Mouse (Mus musculus): ENCODE measurements at regions not wholly inside any gene's neighbourhood (a gene's known extent, or its start where the extent isn't known, plus 50 kb on each side); places are given as distances from the start of the nearest gene placed in this dataset.

- H3K4me1 ChIP-seq (ENCODE audit: control insufficient read depth, insufficient read depth, low read length) = peaks cover 23% of the 10 kb centered on the region
- whole genome bisulfite sequencing = 8% methylated on average over 17 of the region's 17 CpGs
- H3K9me3 ChIP-seq (ENCODE audit: control insufficient read depth, low read length) = no peaks in the 10 kb centered on the region
- H3K27me3 ChIP-seq (ENCODE audit: control insufficient read depth, insufficient read depth, low read length) = no peaks in the 10 kb centered on the region
- H3K4me2 ChIP-seq (replicated peaks; ENCODE audit: low read depth, low read length) = peak overlapping the region; percentile 33
- no peaks in the 10 kb centered on the region for H3K36me3 ChIP-seq (ENCODE audit: control insufficient read depth, insufficient read depth, low read length)
- peak; percentile 88 for ATAC-seq (ENCODE audit: low FRiP score, low TSS enrichment)
- peak overlapping the region; percentile 28; the same call in 1 of the 2 replicates for H3K9ac ChIP-seq (ENCODE audit: low read depth, low read length)
- H3K4me3 ChIP-seq (ENCODE audit: low read length) = peak overlapping the region; percentile 2; the same call in 1 of the 2 replicates
- peak overlapping the region; percentile 64 for H3K27ac ChIP-seq (ENCODE audit: low read depth, low read length)
These were observed 52.3 kb upstream of the Cux1 start for GRCm38 (mm10) chr5:136619315-136620231.

GRCm38 (mm10) chr5:136620234-136620633 is 52.9 kb upstream of the Cux1 start:
- peaks cover 23% of the 10 kb centered on the region for H3K4me1 ChIP-seq (ENCODE audit: control insufficient read depth, insufficient read depth, low read length)
- H3K9ac ChIP-seq (ENCODE audit: low read depth, low read length) = 0 out of 2 replicates have a peak overlapping the region, but pooled peaks have one; percentile 28
- H3K9me3 ChIP-seq (ENCODE audit: control insufficient read depth, low read length) = no peaks in the 10 kb centered on the region
- no peak for ATAC-seq (ENCODE audit: low FRiP score, low TSS enrichment)
- no peaks in the 10 kb centered on the region for H3K36me3 ChIP-seq (ENCODE audit: control insufficient read depth, insufficient read depth, low read length)
- no peak overlapping the region for H3K4me3 ChIP-seq (ENCODE audit: low read length)
- H3K27me3 ChIP-seq (ENCODE audit: control insufficient read depth, insufficient read depth, low read length) = no peaks in the 10 kb centered on the region
- WGBS = 19% methylated on average over 12 of the region's 12 CpGs
- H3K4me2 ChIP-seq (replicated peaks; ENCODE audit: low read depth, low read length) = peak overlapping the region; percentile 33; the same call in 1 of the 2 replicates
- H3K27ac ChIP-seq (ENCODE audit: low read depth, low read length) = peak overlapping the region; percentile 64

GRCm38 (mm10) chr5:136621336-136622125 is 54.2 kb upstream of the Cux1 start:
- Histone ChIP-seq H3K4me2 (replicated peaks; ENCODE audit: low read depth, low read length) (no peak overlapping the region), H3K4me3 (ENCODE audit: low read length) (no peak overlapping the region), H3K36me3 (ENCODE audit: control insufficient read depth, insufficient read depth, low read length) (no peaks in the 10 kb centered on the region), H3K4me1 (ENCODE audit: control insufficient read depth, insufficient read depth, low read length) (peaks cover 23% of the 10 kb centered on the region), H3K27ac (ENCODE audit: low read depth, low read length) (no peak overlapping the region), H3K9me3 (ENCODE audit: control insufficient read depth, low read length) (no peaks in the 10 kb centered on the region), H3K9ac (ENCODE audit: low read depth, low read length) (no peak overlapping the region), H3K27me3 (ENCODE audit: control insufficient read depth, insufficient read depth, low read length) (no peaks in the 10 kb centered on the region)
- ATAC-seq (ENCODE audit: low FRiP score, low TSS enrichment) = no peak
- WGBS = 32% methylated on average over 4 of the region's 4 CpGs

- H3K36me3 ChIP-seq (ENCODE audit: control insufficient read depth, insufficient read depth, low read length) = no peaks in the 10 kb centered on the region
- no peak overlapping the region for H3K27ac ChIP-seq (ENCODE audit: low read depth, low read length)
- no peaks in the 10 kb centered on the region for H3K9me3 ChIP-seq (ENCODE audit: control insufficient read depth, low read length)
- H3K4me2 ChIP-seq (replicated peaks; ENCODE audit: low read depth, low read length) = no peak overlapping the region; the same call in 1 of the 2 replicates
- no peaks in the 10 kb centered on the region for H3K27me3 ChIP-seq (ENCODE audit: control insufficient read depth, insufficient read depth, low read length)
- WGBS = 11% methylated on average over 2 of the region's 2 CpGs
- ATAC-seq (ENCODE audit: low FRiP score, low TSS enrichment) = no peak
- peaks cover 23% of the 10 kb centered on the region for H3K4me1 ChIP-seq (ENCODE audit: control insufficient read depth, insufficient read depth, low read length)
- H3K4me3 ChIP-seq (ENCODE audit: low read length) = no peak overlapping the region
- no peak overlapping the region for H3K9ac ChIP-seq (ENCODE audit: low read depth, low read length)
These were observed 54.9 kb upstream of the Cux1 start for GRCm38 (mm10) chr5:136622152-136622551.

- Histone ChIP-seq H3K9ac (ENCODE audit: low read depth, low read length) (peak overlapping the region; percentile 40; the same call in 1 of the 2 replicates), H3K27ac (ENCODE audit: low read depth, low read length) (0 out of 2 replicates have a peak overlapping the region, but pooled peaks have one; percentile 37), H3K4me1 (ENCODE audit: control insufficient read depth, insufficient read depth, low read length) (peaks cover 23% of the 10 kb centered on the region), H3K27me3 (ENCODE audit: control insufficient read depth, insufficient read depth, low read length) (no peaks in the 10 kb centered on the region), H3K4me3 (ENCODE audit: low read length) (peak overlapping the region; percentile 41), H3K9me3 (ENCODE audit: control insufficient read depth, low read length) (no peaks in the 10 kb centered on the region), H3K36me3 (ENCODE audit: control insufficient read depth, insufficient read depth, low read length) (no peaks in the 10 kb centered on the region), H3K4me2 (replicated peaks; ENCODE audit: low read depth, low read length) (peak overlapping the region; percentile 78)
- ATAC-seq (ENCODE audit: low FRiP score, low TSS enrichment) = peak; percentile 29; the same call in 1 of the 2 replicates
- whole genome bisulfite sequencing = 3% methylated on average over 43 of the region's 43 CpGs
These were observed 55.6 kb upstream of the Cux1 start for GRCm38 (mm10) chr5:136622721-136623542.

GRCm38 (mm10) chr5:136623791-136624190 is 56.5 kb upstream of the Cux1 start:
- Histone ChIP-seq H3K4me1 (ENCODE audit: control insufficient read depth, insufficient read depth, low read length) (peaks cover 23% of the 10 kb centered on the region), H3K9ac (ENCODE audit: low read depth, low read length) (no peak overlapping the region), H3K4me2 (replicated peaks; ENCODE audit: low read depth, low read length) (no peak overlapping the region; the same call in 1 of the 2 replicates), H3K9me3 (ENCODE audit: control insufficient read depth, low read length) (no peaks in the 10 kb centered on the region), H3K27me3 (ENCODE audit: control insufficient read depth, insufficient read depth, low read length) (no peaks in the 10 kb centered on the region), H3K4me3 (ENCODE audit: low read length) (no peak overlapping the region), H3K27ac (ENCODE audit: low read depth, low read length) (no peak overlapping the region), H3K36me3 (ENCODE audit: control insufficient read depth, insufficient read depth, low read length) (no peaks in the 10 kb centered on the region)
- ATAC-seq (ENCODE audit: low FRiP score, low TSS enrichment) = no peak
- WGBS = 55% methylated on average over 6 of the region's 6 CpGs

GRCm38 (mm10) chr5:136625176-136625991 is 58.1 kb upstream of the Cux1 start:
- Histone ChIP-seq H3K27ac (ENCODE audit: low read depth, low read length) (no peak overlapping the region), H3K9ac (ENCODE audit: low read depth, low read length) (no peak overlapping the region), H3K27me3 (ENCODE audit: control insufficient read depth, insufficient read depth, low read length) (no peaks in the 10 kb centered on the region), H3K4me1 (ENCODE audit: control insufficient read depth, insufficient read depth, low read length) (peaks cover 9% of the 10 kb centered on the region; the same call in 1 of the 2 replicates), H3K9me3 (ENCODE audit: control insufficient read depth, low read length) (no peaks in the 10 kb centered on the region), H3K4me2 (replicated peaks; ENCODE audit: low read depth, low read length) (no peak overlapping the region), H3K36me3 (ENCODE audit: control insufficient read depth, insufficient read depth, low read length) (no peaks in the 10 kb centered on the region), H3K4me3 (ENCODE audit: low read length) (no peak overlapping the region)
- 54% methylated on average over 13 of the region's 13 CpGs for WGBS
- no peak for ATAC-seq (ENCODE audit: low FRiP score, low TSS enrichment)

Measured in kidney, embryonic 14.5 days (tissue).